Mouse (Mus musculus): ENCODE measurements around the gene 4930556J24Rik. TPM values are rescaled to one million over a fixed set of nuclear protein-coding genes. Genes with fewer than 3 reads are reported as not detected.
"Not testable (repeated sequence)": the region's sequence is repeated elsewhere in the genome, so short reads cannot be mapped to it uniquely, and the experiment has no call there.

Gene 4930556J24Rik
- total RNA-seq, 4 experiments from 2014 or later: not detected

DNA sequence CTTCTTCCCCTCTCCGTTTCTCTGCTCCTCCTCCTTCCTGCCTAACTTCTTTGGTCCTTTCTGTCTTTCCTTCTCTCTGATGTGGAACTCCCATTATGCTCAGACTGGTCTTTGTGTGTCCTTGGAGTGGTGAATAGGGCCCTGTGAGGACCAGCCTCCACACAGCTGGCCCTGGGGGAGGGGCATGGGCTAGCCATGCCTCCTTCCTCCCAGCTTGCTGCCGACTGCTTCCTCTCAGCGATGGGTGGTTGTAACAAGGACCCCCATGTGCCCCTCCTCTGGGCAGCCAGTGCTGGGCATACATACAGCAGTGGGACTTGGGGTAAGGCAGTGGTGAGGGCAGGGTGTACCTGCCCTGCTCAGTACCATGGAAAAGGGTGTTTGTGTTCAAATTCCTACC lies 2.3 kb downstream of the 4930556J24Rik start:
- no peak for DNase-seq (ENCODE audit: low spot score in 2 of 2)

- no peak for DNase-seq (ENCODE audit: low spot score in 2 of 2)
Observed at GRCm38 (mm10) chr11:3973081-3973480, 3.5 kb downstream of the 4930556J24Rik start.

GRCm38 (mm10) chr11:3970361-3970760 lies 6.2 kb downstream of the 4930556J24Rik start:
- peak in 1 of 2 experiments; percentile 1 for DNase-seq (ENCODE audit: low spot score in 2 of 2)

GRCm38 (mm10) chr11:3969837-3970236 lies 6.7 kb downstream of the 4930556J24Rik start:
- peak in 1 of 2 experiments; percentile 0 for DNase-seq (ENCODE audit: low spot score in 2 of 2)

- DNase-seq (ENCODE audit: low spot score in 2 of 2): no peak
Observed at GRCm38 (mm10) chr11:3964416-3965172, 12.0 kb downstream of the 4930556J24Rik start.

- DNase-seq (ENCODE audit: low spot score in 2 of 2): peak; percentile 74 to 76
Observed at GRCm38 (mm10) chr11:3963610-3964415, 12.8 kb downstream of the 4930556J24Rik start, which contains the start of gene Pes1. Pes1 (plus strand) TSS chr11:3963975.

DNA sequence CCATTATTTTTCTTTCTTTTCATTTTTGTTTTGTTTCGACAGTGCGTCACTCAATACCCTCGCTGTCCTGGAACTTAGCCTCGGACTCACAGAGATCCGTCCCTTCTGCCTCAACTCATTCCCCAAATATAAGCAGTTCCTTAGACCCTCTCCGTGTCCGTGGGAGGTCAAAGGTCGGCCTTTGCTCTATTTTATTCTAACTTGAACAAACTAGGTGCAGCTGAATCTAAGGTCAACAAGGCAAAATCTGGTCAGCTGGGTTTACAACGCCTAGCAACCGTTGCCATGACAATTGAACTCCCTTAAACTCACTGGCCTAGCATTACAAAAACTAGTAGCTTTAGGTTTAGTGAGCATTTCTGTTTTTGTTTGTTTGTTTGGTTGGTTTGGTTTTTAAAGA lies 13.4 kb downstream of the 4930556J24Rik start:
- no peak for DNase-seq (ENCODE audit: low spot score in 2 of 2)

DNA sequence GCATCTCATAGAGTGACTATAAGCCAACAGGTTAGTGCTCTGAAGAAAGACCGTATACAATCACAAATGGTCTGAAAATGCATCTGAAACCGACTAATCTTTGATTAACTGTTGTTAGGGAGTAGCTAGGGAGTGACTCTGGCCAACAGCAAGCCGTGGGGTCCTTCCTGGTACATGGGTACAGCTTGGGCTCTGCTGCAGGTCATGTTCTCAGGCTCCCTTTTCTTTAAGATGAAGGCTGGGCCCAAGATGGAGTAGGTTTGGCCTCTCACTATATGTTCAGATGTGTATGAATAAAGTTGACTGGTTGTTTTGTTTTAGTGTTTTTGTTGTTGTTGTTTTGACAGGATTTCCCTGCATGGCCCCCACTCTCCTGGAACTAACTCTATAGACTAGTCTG lies 14.8 kb downstream of the 4930556J24Rik start:
- no peak for DNase-seq (ENCODE audit: low spot score in 2 of 2)

GRCm38 (mm10) chr11:3960901-3961300 lies 15.7 kb downstream of the 4930556J24Rik start:
- no peak for DNase-seq (ENCODE audit: low spot score in 2 of 2)

GRCm38 (mm10) chr11:3955371-3955770 lies 21.2 kb downstream of the 4930556J24Rik start:
- not testable (repeated sequence) for DNase-seq (ENCODE audit: low spot score in 2 of 2)

GRCm38 (mm10) chr11:3954876-3955275 lies 21.7 kb downstream of the 4930556J24Rik start:
- not testable (repeated sequence) for DNase-seq (ENCODE audit: low spot score in 2 of 2)

DNA sequence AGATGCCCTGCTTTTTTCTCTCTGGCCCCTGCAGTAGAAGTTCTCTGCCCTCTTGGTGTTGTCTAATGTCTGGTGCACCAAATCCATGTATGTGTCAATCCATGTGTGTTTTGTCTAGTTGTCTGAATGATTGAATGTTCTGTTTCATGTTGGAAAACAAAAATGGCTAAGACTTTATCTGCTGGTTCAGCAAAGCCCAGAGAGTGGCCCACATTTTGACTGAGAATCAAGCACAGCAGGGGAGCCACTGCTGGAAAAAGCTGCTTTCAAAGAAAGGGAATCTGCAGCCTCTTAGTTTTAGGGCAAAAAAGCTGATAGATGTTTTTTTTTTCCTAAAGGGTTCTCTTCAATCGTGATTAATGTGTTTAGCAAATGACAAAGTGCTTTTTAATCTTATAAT lies 30.2 kb downstream of the 4930556J24Rik start:
- DNase-seq (ENCODE audit: low spot score in 2 of 2): no peak

DNA sequence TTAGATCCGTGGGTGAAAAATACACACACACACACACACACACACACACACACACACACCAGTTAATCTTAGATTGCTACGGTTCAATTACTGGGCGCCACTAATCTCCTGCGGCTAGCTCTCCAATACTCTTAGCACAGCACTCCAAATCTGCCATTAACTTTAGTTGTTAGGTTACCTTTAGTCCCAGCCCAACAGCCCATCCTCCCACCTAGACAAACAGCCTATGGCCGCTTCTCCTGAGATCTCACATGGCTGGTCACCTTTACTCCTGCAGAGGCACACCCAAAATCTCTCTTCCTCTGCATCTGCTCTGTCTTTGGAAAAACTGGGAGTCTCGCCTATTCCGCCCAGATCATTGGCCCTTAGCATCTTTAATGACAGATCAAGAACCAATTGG lies 35.2 kb downstream of the 4930556J24Rik start:
- no peak for DNase-seq (ENCODE audit: low spot score in 2 of 2)

DNA sequence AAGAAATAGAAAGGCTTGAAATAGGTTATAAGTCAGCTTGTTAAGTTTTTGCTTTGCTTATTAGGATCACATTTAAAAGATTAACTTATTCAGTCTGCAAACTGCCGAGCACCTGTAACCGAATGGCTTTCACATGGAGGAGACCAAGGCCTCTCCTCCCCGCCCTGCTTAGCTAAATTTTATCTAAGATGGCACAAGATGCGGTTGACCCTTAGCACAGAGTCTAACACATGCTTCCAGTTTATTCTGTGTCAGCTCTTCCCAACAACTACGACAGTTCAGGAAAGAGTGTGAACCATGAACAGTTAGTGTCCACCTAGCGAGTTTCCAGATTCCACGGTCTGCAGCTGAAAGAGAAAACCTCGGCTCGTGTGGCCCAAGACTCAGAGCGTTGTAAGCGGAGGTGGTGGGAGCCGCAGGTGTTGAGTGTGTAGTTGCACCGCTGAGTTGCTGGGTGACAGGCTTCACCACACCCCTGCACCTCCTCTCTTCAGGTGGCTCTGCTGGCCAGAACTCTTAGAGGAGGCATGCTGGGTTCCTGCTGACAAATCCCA lies 39.2 kb downstream of the 4930556J24Rik start:
- DNase-seq (ENCODE audit: low spot score in 2 of 2): no peak

DNA sequence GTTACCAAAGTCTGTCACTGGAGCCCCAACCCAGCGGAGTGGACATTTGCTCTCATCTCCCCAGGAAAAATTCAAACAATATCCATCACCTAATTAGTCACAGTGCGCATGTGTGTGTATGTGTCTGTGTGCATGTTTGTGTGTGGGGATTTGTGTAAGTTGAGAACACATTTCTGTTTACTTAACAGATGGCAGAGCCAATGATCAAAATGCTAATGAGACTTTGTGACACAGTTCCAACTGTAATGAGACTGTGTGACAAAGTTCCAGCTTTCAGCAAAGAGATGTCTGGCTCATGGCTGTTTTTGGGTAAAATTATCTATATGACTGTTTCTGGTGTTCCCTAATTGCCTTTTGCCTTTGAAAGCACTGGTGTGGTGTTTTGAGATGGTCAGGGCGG lies 40.3 kb downstream of the 4930556J24Rik start:
- no peak for DNase-seq (ENCODE audit: low spot score in 2 of 2)

- DNase-seq (ENCODE audit: low spot score in 2 of 2): no peak
Observed at GRCm38 (mm10) chr11:3935135-3935534, 41.4 kb downstream of the 4930556J24Rik start.

- no peak for DNase-seq (ENCODE audit: low spot score in 2 of 2)
Observed at GRCm38 (mm10) chr11:3933756-3934285, 42.8 kb downstream of the 4930556J24Rik start.

- DNase-seq (ENCODE audit: low spot score in 2 of 2): peak; percentile 79 to 85
Observed at GRCm38 (mm10) chr11:3931511-3932211, 44.9 kb downstream of the 4930556J24Rik start, which contains the start of gene Tcn2. Tcn2 (minus strand) TSS chr11:3932159.

DNA sequence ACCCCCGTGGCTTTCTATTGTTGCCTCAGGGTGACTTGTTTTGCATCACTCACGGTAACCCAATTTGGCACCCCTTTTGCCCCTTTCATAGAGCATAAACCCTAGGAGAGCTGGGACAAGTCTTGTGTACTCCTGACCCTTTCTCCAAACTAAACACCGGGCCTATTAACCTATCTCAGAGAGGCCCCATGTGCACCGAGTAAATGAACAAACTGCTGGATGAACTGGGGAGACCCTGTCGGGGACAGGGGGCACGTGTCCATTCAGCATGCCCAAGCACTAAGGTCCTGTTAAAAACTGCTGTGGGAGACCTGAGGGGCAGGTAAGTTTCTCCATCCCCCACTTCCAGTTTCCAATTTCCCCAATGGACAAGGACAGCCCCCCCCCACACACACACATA lies 45.6 kb downstream of the 4930556J24Rik start:
- DNase-seq (ENCODE audit: low spot score in 2 of 2): no peak

DNA sequence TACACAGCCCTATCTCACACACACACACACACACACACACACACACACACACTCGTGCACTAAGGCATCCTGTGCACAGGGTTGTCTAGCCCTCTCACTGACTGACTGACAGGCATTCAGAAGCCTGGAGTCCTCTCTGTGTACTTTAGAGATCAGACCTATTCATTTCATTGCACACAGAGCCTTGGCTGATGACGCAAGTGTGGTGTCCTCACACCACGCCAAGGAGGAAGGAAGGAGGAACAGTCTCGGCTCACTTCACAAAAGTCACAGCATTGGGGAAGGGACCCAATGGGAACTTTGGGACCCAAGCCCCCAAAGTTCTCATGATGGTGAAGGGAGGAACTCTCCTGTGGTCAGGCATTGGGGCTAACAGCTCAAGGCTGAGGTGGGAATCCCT lies 46.6 kb downstream of the 4930556J24Rik start:
- DNase-seq (ENCODE audit: low spot score in 2 of 2): no peak

GRCm38 (mm10) chr11:3925916-3926315 lies 50.7 kb downstream of the 4930556J24Rik start:
- no peak for DNase-seq (ENCODE audit: low spot score in 2 of 2)
